Mouse (Mus musculus) neural tube, embryonic 13.5 days (tissue): ENCODE data around the gene Chd9. TPM values are rescaled to one million over a fixed set of nuclear protein-coding genes. Genes with fewer than 3 reads are reported as not detected.

Experiments used
- ATAC-seq: fragments of 200-750 bp; cut with Nextera tagmentation; 2 replicates; pipeline ENCODE4 v1.8.0; 2017; ENCODE audit warnings: low read depth, mild to moderate bottlenecking, moderate TSS enrichment, moderate library complexity
- H3K27ac ChIP-seq: fragments of 300-500 bp; sonication (generic); replicated peaks from 2 replicates; pipeline ENCODE4 v1.5.1; 2015; ENCODE audit warnings: moderate library complexity, mild to moderate bottlenecking, inconsistent platforms
- H3K27me3 ChIP-seq: fragments of 300-500 bp; sonication (generic); 2 replicates; pipeline ENCODE4 v1.6.1; 2015; ENCODE audit warnings: mild to moderate bottlenecking, inconsistent platforms
- H3K36me3 ChIP-seq: fragments of 300-500 bp; sonication (generic); 2 replicates; pipeline ENCODE4 v1.6.1; 2015; ENCODE audit warnings: mild to moderate bottlenecking, inconsistent platforms
- H3K4me1 ChIP-seq: fragments of 300-500 bp; sonication (generic); replicated peaks from 2 replicates; pipeline ENCODE4 v1.6.1; 2015; ENCODE audit warnings: inconsistent platforms
- H3K4me2 ChIP-seq: fragments of 300-500 bp; sonication (generic); 2 replicates; pipeline ENCODE4 v1.6.1; 2015; ENCODE audit warnings: inconsistent platforms, mild to moderate bottlenecking, moderate library complexity
- H3K4me3 ChIP-seq: fragments of 300-500 bp; sonication (generic); 2 replicates; pipeline ENCODE4 v1.5.1; 2015; ENCODE audit warnings: mild to moderate bottlenecking, inconsistent platforms
- H3K9ac ChIP-seq: fragments of 300-500 bp; sonication (generic); 2 replicates; pipeline ENCODE4 v1.6.1; 2015; ENCODE audit warnings: moderate library complexity, mild to moderate bottlenecking, inconsistent platforms
- H3K9me3 ChIP-seq: fragments of 300-500 bp; sonication (generic); 2 replicates; pipeline ENCODE4 v1.6.1; 2016; ENCODE audit warnings: inconsistent platforms
- WGBS: fragments of 180-500 bp; shearing (Covaris S2); methylation state at CpG from one replicate; pipeline ENCODE4 v1.1.7; 2015; 5-methylcytosine and 5-hydroxymethylcytosine counted together
- polyA plus RNA-seq: library from polyadenylated mRNA; unstranded; fragments of >200 nt; fragmentation: Nextera tagmentation; extraction: Ambion mirVana; gene quantifications from 2 replicates; pipeline ENCODE4 v1.2.1, GENCODE M21; 2015

Chd9 gene
- polyA plus RNA-seq, 1 experiment from 2014 or later, result 78.3 TPM

GRCm38 (mm10) chr8:90936840-90937239, 108.7 kb downstream of the Chd9 start:
- ATAC-seq, result no peak
- H3K27ac ChIP-seq, result no peak overlapping the region
- no peak overlapping the region for H3K4me2 ChIP-seq
- peaks cover 22% of the 10 kb centered on the region for H3K36me3 ChIP-seq
- no peak overlapping the region for H3K4me3 ChIP-seq
- peaks cover 7% of the 10 kb centered on the region for H3K4me1 ChIP-seq
- no peak overlapping the region for H3K9ac ChIP-seq
- no peaks in the 10 kb centered on the region for H3K27me3 ChIP-seq
- WGBS, result 48% methylated on average over 1 of the region's 1 CpGs
- no peaks in the 10 kb centered on the region for H3K9me3 ChIP-seq

GRCm38 (mm10) chr8:90938352-90938930, 110.3 kb downstream of the Chd9 start:
- WGBS, result 71% methylated on average over 4 of the region's 4 CpGs
- H3K9me3 ChIP-seq, result no peaks in the 10 kb centered on the region
- ATAC-seq, result no peak
- H3K4me3 ChIP-seq, result no peak overlapping the region
- no peaks in the 10 kb centered on the region for H3K27me3 ChIP-seq
- H3K4me1 ChIP-seq, result peaks cover 4% of the 10 kb centered on the region
- H3K27ac ChIP-seq, result no peak overlapping the region
- no peak overlapping the region for H3K4me2 ChIP-seq
- peaks cover 12% of the 10 kb centered on the region for H3K36me3 ChIP-seq
- no peak overlapping the region for H3K9ac ChIP-seq

GRCm38 (mm10) chr8:90939867-90940266, 111.7 kb downstream of the Chd9 start:
- no peak overlapping the region for H3K4me3 ChIP-seq

GRCm38 (mm10) chr8:90943770-90944169, 115.6 kb downstream of the Chd9 start:
- 90% methylated on average over 4 of the region's 4 CpGs for WGBS
- Histone ChIP-seq H3K4me3 (no peak overlapping the region), H3K9ac (no peak overlapping the region), H3K36me3 (no peaks in the 10 kb centered on the region), H3K4me1 (peaks cover 4% of the 10 kb centered on the region), H3K27ac (no peak overlapping the region), H3K9me3 (no peaks in the 10 kb centered on the region), H3K27me3 (no peaks in the 10 kb centered on the region), H3K4me2 (no peak overlapping the region)
- ATAC-seq, result no peak

More at GRCm38 (mm10) chr8:90939867-90940266, 111.7 kb downstream of the Chd9 start:
- H3K27ac ChIP-seq, result no peak overlapping the region
- peaks cover 4% of the 10 kb centered on the region for H3K4me1 ChIP-seq
- H3K9me3 ChIP-seq, result no peaks in the 10 kb centered on the region
- peaks cover 8% of the 10 kb centered on the region; the same call in 1 of the 2 replicates for H3K36me3 ChIP-seq
- no peak overlapping the region for H3K4me2 ChIP-seq
- no peak for ATAC-seq
- H3K9ac ChIP-seq, result no peak overlapping the region
- H3K27me3 ChIP-seq, result no peaks in the 10 kb centered on the region
- WGBS, result 91% methylated on average over 1 of the region's 1 CpGs

GRCm38 (mm10) chr8:90954802-90955760, 126.9 kb downstream of the Chd9 start:
- H3K9me3 ChIP-seq, result no peaks in the 10 kb centered on the region
- H3K4me2 ChIP-seq, result peak overlapping the region; percentile 89
- no peaks in the 10 kb centered on the region for H3K36me3 ChIP-seq
- peak overlapping the region; percentile 99 for H3K27ac ChIP-seq
- H3K9ac ChIP-seq, result peak overlapping the region; percentile 82
- WGBS, result under 1% methylated on average over 21 of the region's 21 CpGs
- peaks cover 46% of the 10 kb centered on the region for H3K4me1 ChIP-seq
- peak; percentile 95 for ATAC-seq
- H3K4me3 ChIP-seq, result peak overlapping the region; percentile 58
- H3K27me3 ChIP-seq, result no peaks in the 10 kb centered on the region

- H3K27ac ChIP-seq, result peak overlapping the region; percentile 99
- peak overlapping the region; percentile 58 for H3K4me3 ChIP-seq
- peaks cover 53% of the 10 kb centered on the region for H3K4me1 ChIP-seq
- no peak for ATAC-seq
- no peaks in the 10 kb centered on the region for H3K36me3 ChIP-seq
- H3K9ac ChIP-seq, result peak overlapping the region; percentile 82
- no peaks in the 10 kb centered on the region for H3K27me3 ChIP-seq
- peak overlapping the region; percentile 89 for H3K4me2 ChIP-seq
- no peaks in the 10 kb centered on the region for H3K9me3 ChIP-seq
Observed at GRCm38 (mm10) chr8:90955761-90956136, 127.6 kb downstream of the Chd9 start.

- 27% methylated on average over 9 of the region's 9 CpGs for WGBS
- peak overlapping the region; percentile 89 for H3K4me2 ChIP-seq
- H3K36me3 ChIP-seq, result no peaks in the 10 kb centered on the region
- ATAC-seq, result no peak
- H3K27me3 ChIP-seq, result no peaks in the 10 kb centered on the region
- H3K4me1 ChIP-seq, result peaks cover 58% of the 10 kb centered on the region
- no peaks in the 10 kb centered on the region for H3K9me3 ChIP-seq
- peak overlapping the region; percentile 58 for H3K4me3 ChIP-seq
- peak overlapping the region; percentile 81 for H3K9ac ChIP-seq
- H3K27ac ChIP-seq, result peak overlapping the region; percentile 74
Observed at GRCm38 (mm10) chr8:90956390-90956789, 128.2 kb downstream of the Chd9 start.

- no peaks in the 10 kb centered on the region for H3K9me3 ChIP-seq
- H3K9ac ChIP-seq, result peak overlapping the region; percentile 70
- H3K27ac ChIP-seq, result no peak overlapping the region
- no peaks in the 10 kb centered on the region for H3K36me3 ChIP-seq
- H3K4me2 ChIP-seq, result peak overlapping the region; percentile 89
- peaks cover 66% of the 10 kb centered on the region for H3K4me1 ChIP-seq
- no peaks in the 10 kb centered on the region for H3K27me3 ChIP-seq
- peak overlapping the region; percentile 58 for H3K4me3 ChIP-seq
- ATAC-seq, result no peak
Observed at GRCm38 (mm10) chr8:90957711-90958110, 129.6 kb downstream of the Chd9 start.

GRCm38 (mm10) chr8:90959721-90960120, 131.6 kb downstream of the Chd9 start:
- 93% methylated on average over 4 of the region's 4 CpGs for WGBS
- peaks cover 72% of the 10 kb centered on the region for H3K4me1 ChIP-seq

GRCm38 (mm10) chr8:90961603-90962002, 133.5 kb downstream of the Chd9 start:
- Histone ChIP-seq H3K9ac (no peak overlapping the region), H3K27ac (no peak overlapping the region), H3K27me3 (no peaks in the 10 kb centered on the region), H3K4me3 (no peak overlapping the region), H3K36me3 (no peaks in the 10 kb centered on the region), H3K9me3 (no peaks in the 10 kb centered on the region), H3K4me1 (peaks cover 68% of the 10 kb centered on the region), H3K4me2 (no peak overlapping the region)
- 76% methylated on average over 4 of the region's 4 CpGs for WGBS
- ATAC-seq, result no peak

More at GRCm38 (mm10) chr8:90959721-90960120, 131.6 kb downstream of the Chd9 start:
- Histone ChIP-seq H3K27me3 (no peaks in the 10 kb centered on the region), H3K4me2 (peak overlapping the region; percentile 89), H3K9ac (no peak overlapping the region), H3K27ac (no peak overlapping the region), H3K36me3 (no peaks in the 10 kb centered on the region), H3K9me3 (no peaks in the 10 kb centered on the region), H3K4me3 (no peak overlapping the region)
- ATAC-seq, result no peak

GRCm38 (mm10) chr8:90964044-90964443, 135.9 kb downstream of the Chd9 start:
- H3K4me1 ChIP-seq, result peaks cover 45% of the 10 kb centered on the region
- no peak overlapping the region for H3K4me2 ChIP-seq
- H3K9ac ChIP-seq, result no peak overlapping the region
- H3K27me3 ChIP-seq, result no peaks in the 10 kb centered on the region
- peak; percentile 43; the same call in 1 of the 2 replicates for ATAC-seq
- no peak overlapping the region for H3K27ac ChIP-seq
- H3K36me3 ChIP-seq, result peaks cover 11% of the 10 kb centered on the region; the same call in 1 of the 2 replicates
- WGBS, result 72% methylated on average over 2 of the region's 2 CpGs
- no peak overlapping the region for H3K4me3 ChIP-seq
- H3K9me3 ChIP-seq, result no peaks in the 10 kb centered on the region

GRCm38 (mm10) chr8:90965467-90966170, 137.5 kb downstream of the Chd9 start:
- Histone ChIP-seq H3K4me2 (no peak overlapping the region), H3K4me1 (peaks cover 29% of the 10 kb centered on the region), H3K9ac (no peak overlapping the region), H3K27me3 (no peaks in the 10 kb centered on the region), H3K4me3 (no peak overlapping the region), H3K9me3 (no peaks in the 10 kb centered on the region), H3K27ac (no peak overlapping the region), H3K36me3 (peaks cover 11% of the 10 kb centered on the region; the same call in 1 of the 2 replicates)
- 92% methylated on average over 9 of the region's 9 CpGs for WGBS
- ATAC-seq, result no peak
